Mouse (Mus musculus): ENCODE results near the gene Rab23. TPM values are rescaled to one million over a fixed set of nuclear protein-coding genes. Genes with fewer than 3 reads are reported as not detected.

Rab23 gene
- total RNA-seq (2021): 10 to 100 TPM; 26.7 to 30.6 TPM
- long read RNA-seq, experiment 1, full-length matches to known transcripts: 20 of 31 reads
- long read RNA-seq, experiment 1, partial matches to known transcripts: 0 of 31 reads
- long read RNA-seq, experiment 1, other reads (novel, unspliced or antisense): 11 of 31 reads
- long read RNA-seq, experiment 2, full-length matches to known transcripts: 16 of 24 reads
- long read RNA-seq, experiment 2, partial matches to known transcripts: 2 of 24 reads
- long read RNA-seq, experiment 2, other reads (novel, unspliced or antisense): 6 of 24 reads

GRCm38 (mm10) chr1:33719733-33720225, at the start of gene Rab23:
Gene Rab23 (plus strand): TSS chr1:33719887.
- intact Hi-C loops (cut with DNase I): loop anchor here (5.0 kb wide), 1 partner anchor 47 kb away; no protein-coding TSS in a partner anchor
- DNase-seq (ENCODE audit: low spot score in 2 of 2): peak; percentile 80 to 85

GRCm38 (mm10) chr1:33670164-33670616, 49.5 kb upstream of the Rab23 start:
- DNase-seq (ENCODE audit: low spot score in 2 of 2): peak; percentile 68 to 69
- intact Hi-C loops (cut with DNase I): loop anchor here (5.0 kb wide), 1 partner anchor 52 kb away; no protein-coding TSS in a partner anchor

GRCm38 (mm10) chr1:33671441-33671840, 48.2 kb upstream of the Rab23 start:
- DNase-seq (ENCODE audit: low spot score in 2 of 2): no peak
- intact Hi-C loops (cut with DNase I): loop anchor here (5.0 kb wide), 1 partner anchor 51 kb away; no protein-coding TSS in a partner anchor

- no peak for DNase-seq (ENCODE audit: low spot score in 2 of 2)
- intact Hi-C loops (cut with DNase I): loop anchor here (5.0 kb wide), 1 partner anchor 50 kb away; no protein-coding TSS in a partner anchor
Measured at GRCm38 (mm10) chr1:33672083-33672482, 47.6 kb upstream of the Rab23 start.

- peak; percentile 54 to 56 for DNase-seq (ENCODE audit: low spot score in 2 of 2)
- intact Hi-C loops (cut with DNase I): loop anchor here (5.0 kb wide), 1 partner anchor 50 kb away; no protein-coding TSS in a partner anchor
Measured at GRCm38 (mm10) chr1:33672514-33672913, 47.2 kb upstream of the Rab23 start.

- intact Hi-C loops (cut with DNase I): loop anchor here (5.0 kb wide), 1 partner anchor 49 kb away; no protein-coding TSS in a partner anchor
- DNase-seq (ENCODE audit: low spot score in 2 of 2): no peak
Measured at GRCm38 (mm10) chr1:33673158-33673960, 46.3 kb upstream of the Rab23 start.

- no peak for DNase-seq (ENCODE audit: low spot score in 2 of 2)
- intact Hi-C loops (cut with DNase I): no loop called here
Measured at GRCm38 (mm10) chr1:33680435-33680834, 39.3 kb upstream of the Rab23 start.

- DNase-seq (ENCODE audit: low spot score in 2 of 2): no peak
- intact Hi-C loops (cut with DNase I): no loop called here
Measured at GRCm38 (mm10) chr1:33680890-33681289, 38.8 kb upstream of the Rab23 start.

- intact Hi-C loops (cut with DNase I): no loop called here
- DNase-seq (ENCODE audit: low spot score in 2 of 2): peak in 1 of 2 experiments; percentile 19
Measured at GRCm38 (mm10) chr1:33684459-33684858, 35.2 kb upstream of the Rab23 start.

GRCm38 (mm10) chr1:33688810-33689209, 30.9 kb upstream of the Rab23 start:
- intact Hi-C loops (cut with DNase I): no loop called here
- no peak for DNase-seq (ENCODE audit: low spot score in 2 of 2)

- DNase-seq (ENCODE audit: low spot score in 2 of 2): no peak
- intact Hi-C loops (cut with DNase I): no loop called here
Measured at GRCm38 (mm10) chr1:33689446-33690086, 30.1 kb upstream of the Rab23 start.

- intact Hi-C loops (cut with DNase I): no loop called here
- DNase-seq (ENCODE audit: low spot score in 2 of 2): no peak
Measured at GRCm38 (mm10) chr1:33690087-33690448, 29.6 kb upstream of the Rab23 start.

- intact Hi-C loops (cut with DNase I): no loop called here
- DNase-seq (ENCODE audit: low spot score in 2 of 2): peak in 1 of 2 experiments; percentile 40
Measured at GRCm38 (mm10) chr1:33693893-33694292, 25.8 kb upstream of the Rab23 start.

GRCm38 (mm10) chr1:33696016-33696415, 23.7 kb upstream of the Rab23 start:
- DNase-seq (ENCODE audit: low spot score in 2 of 2): no peak
- intact Hi-C loops (cut with DNase I): no loop called here

- peak in 1 of 2 experiments; percentile 48 for DNase-seq (ENCODE audit: low spot score in 2 of 2)
- intact Hi-C loops (cut with DNase I): no loop called here
Measured at GRCm38 (mm10) chr1:33701244-33701643, 18.4 kb upstream of the Rab23 start.

- intact Hi-C loops (cut with DNase I): no loop called here
- no peak for DNase-seq (ENCODE audit: low spot score in 2 of 2)
Measured at GRCm38 (mm10) chr1:33709615-33710014, 10.1 kb upstream of the Rab23 start.

GRCm38 (mm10) chr1:33712026-33712425, 7.7 kb upstream of the Rab23 start:
- intact Hi-C loops (cut with DNase I): no loop called here

GRCm38 (mm10) chr1:33714796-33715195, 4.9 kb upstream of the Rab23 start:
- no peak for DNase-seq (ENCODE audit: low spot score in 2 of 2)
- intact Hi-C loops (cut with DNase I): no loop called here

More at GRCm38 (mm10) chr1:33712026-33712425, 7.7 kb upstream of the Rab23 start:
- DNase-seq (ENCODE audit: low spot score in 2 of 2): no peak

GRCm38 (mm10) chr1:33717636-33718035, 2.1 kb upstream of the Rab23 start:
- intact Hi-C loops (cut with DNase I): no loop called here
- DNase-seq (ENCODE audit: low spot score in 2 of 2): no peak

All from left cerebral cortex, postnatal 14 days (tissue).